Mouse (Mus musculus) ES-E14 (cell line): Measurements from ENCODE around the gene Chst3.

Source experiments
- CHD2 ChIP-seq: IDR thresholded peaks from 2 replicates; pipeline ENCODE4 v1.6.1; 2014; ENCODE audit warnings: mild to moderate bottlenecking, low read depth, low read length, inconsistent platforms
- ZC3H11A ChIP-seq: IDR thresholded peaks from 2 replicates; pipeline ENCODE4 v1.6.1; 2012; ENCODE audit warnings: low read depth, mild to moderate bottlenecking, inconsistent platforms, low read length, borderline replicate concordance

- TF ChIP-seq ZC3H11A (no peak), CHD2 (no peak)
Observed at GRCm38 (mm10) chr10:60136935-60137334, 82.1 kb downstream of the Chst3 start.
